Mouse (Mus musculus) heart, postnatal 4 days (tissue): ENCODE results near the gene Auts2. TPM values are rescaled to one million over a fixed set of nuclear protein-coding genes. Genes with fewer than 3 reads are reported as not detected.

Experiments used
- DNase-seq: peaks from one replicate; pipeline ENCODE4 v3.0.0; 2021
- total RNA-seq, 2 experiments: library from RNA; stranded (reverse); gene quantifications; 2 replicates each; pipeline ENCODE4 v1.2.3; 2021

The Auts2 gene
- total RNA-seq, 2 experiments from 2014 or later, result 49.0 to 51.4 TPM

DNA sequence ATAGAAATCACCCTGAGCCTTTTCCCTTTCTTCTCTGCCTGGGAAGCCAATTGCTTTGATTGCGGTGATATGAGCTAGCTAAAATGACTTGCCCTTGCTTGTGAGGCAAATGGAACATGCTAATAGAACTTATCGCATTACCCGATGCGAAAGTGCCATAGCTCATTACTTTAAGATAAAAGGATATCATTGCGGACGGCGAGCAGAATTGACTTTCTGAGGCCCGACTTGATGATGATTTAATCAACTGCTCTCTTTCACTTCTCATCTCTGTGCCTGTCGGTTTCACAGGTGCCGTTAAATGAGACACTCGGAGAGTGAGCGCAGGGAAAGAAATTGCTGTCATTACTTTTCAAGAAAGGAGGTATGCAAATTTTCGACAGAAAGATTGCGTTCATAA, 762.1 kb downstream of the Auts2 start:
- DNase-seq, result no peak

DNA sequence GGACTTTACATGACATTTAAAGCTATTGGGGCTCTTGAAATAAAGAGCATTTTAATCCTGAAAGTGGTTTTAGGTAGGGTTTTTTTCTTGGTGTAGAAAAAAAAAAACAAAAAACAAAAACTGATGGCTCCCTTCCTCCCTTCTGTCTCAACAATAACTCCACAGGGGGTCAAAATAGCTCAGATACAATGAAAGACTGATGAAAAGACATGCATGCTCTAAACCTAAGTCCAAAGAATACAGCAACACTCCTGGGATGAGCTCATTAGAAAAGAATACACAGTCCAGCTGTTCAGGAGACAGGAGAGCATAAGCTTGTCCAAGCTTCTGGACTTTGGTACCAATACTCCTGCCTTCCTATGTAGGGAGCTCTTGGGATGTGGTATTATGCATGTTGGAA, 764.0 kb downstream of the Auts2 start:
- DNase-seq, result no peak

- DNase-seq, result no peak
Observed at GRCm38 (mm10) chr5:131775672-131776071, 767.5 kb downstream of the Auts2 start.

DNA sequence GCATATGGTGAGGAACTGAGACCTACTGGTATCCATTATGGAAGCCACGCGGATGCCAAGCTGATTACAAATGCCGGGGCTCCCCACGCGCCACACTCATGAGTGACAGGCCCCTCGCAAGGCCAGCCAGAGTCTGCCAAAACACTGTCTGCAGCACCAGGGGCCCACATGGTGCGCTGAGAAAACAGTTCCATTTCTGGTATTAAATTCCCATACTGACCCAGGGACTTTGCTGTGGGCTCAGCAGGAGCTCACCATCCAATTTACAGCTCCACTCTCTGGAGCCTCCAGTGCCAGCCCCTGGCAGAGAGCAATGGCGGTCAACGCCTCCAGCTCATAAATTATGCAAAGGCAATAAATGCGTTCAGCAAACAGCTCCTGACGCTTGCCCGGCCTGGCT, 767.9 kb downstream of the Auts2 start:
- DNase-seq, result no peak

- DNase-seq, result no peak
Observed at GRCm38 (mm10) chr5:131774792-131775191, 768.4 kb downstream of the Auts2 start.

- DNase-seq, result no peak
Observed at GRCm38 (mm10) chr5:131772616-131773015, 770.5 kb downstream of the Auts2 start.

GRCm38 (mm10) chr5:131769273-131769672, 773.9 kb downstream of the Auts2 start:
- DNase-seq, result no peak

DNA sequence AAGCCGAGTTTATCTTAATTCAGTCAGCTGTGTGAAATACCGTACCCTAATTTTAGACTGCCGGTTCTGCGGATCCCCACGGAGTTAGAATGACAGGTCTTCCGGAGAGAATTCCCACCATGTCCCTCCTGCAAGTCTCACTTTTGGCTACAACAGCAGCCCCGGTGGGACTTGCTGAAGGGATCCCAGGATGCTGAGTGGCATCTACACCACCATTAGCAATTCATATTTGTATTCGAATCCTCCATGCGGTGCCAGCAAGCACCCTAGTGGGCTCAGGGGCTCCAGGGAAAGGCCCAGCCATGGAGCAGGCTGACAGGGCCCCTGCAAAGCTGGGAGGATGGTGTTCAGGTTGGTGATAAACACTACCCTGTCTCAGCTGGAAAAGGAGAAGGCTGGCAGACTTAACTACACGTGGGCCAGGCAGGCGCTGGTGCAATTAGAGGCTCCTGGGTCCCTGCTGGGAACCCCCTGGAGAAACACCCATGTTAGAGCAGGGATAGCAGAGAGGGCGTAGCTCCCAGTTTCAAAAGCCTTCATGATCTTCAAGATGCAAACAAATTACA, 775.4 kb downstream of the Auts2 start:
- DNase-seq, result no peak

- no peak for DNase-seq
Observed at GRCm38 (mm10) chr5:131767176-131767575, 776.0 kb downstream of the Auts2 start.

- no peak for DNase-seq
Observed at GRCm38 (mm10) chr5:131759432-131759831, 783.7 kb downstream of the Auts2 start.

DNA sequence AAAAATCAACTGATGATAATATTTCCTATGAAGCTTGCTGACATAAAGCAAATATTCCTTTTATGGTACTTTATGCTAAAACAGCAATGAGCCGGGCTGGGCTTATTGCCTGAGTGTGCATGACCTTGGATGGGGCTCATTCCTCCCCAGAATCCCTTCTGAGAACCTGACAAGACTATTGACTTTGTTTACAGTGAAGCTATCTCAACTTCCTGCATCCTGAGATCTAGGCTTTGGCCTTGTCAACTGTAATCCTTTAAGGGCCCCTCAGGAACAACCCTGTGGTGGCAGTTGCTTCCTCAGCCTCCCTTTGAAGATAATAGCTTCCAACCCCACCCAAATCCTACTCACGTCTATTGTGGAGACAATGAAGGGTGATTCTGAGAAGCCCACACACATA, 792.8 kb downstream of the Auts2 start:
- DNase-seq, result no peak

GRCm38 (mm10) chr5:131749211-131749610, 793.9 kb downstream of the Auts2 start:
- DNase-seq, result peak; percentile 13

DNA sequence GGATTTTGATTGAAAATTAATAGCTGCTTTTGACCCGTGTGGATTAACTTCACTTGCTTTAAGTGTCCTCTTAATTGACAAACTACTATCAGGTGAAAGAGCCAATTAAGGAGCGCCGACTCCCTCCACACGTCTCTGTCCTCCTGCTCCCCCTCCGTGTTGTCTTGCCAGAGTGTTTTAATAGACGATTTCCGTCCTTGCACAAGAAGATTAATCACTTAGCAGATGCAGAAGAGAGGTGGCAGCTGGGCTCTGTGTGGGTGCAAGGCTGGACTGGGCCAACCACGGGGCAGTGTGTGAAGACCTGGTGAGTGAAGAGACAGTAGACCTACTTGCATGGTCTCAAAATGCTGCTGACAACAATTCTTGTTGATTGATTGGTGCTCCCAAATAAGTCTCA, 800.1 kb downstream of the Auts2 start:
- DNase-seq, result no peak

DNA sequence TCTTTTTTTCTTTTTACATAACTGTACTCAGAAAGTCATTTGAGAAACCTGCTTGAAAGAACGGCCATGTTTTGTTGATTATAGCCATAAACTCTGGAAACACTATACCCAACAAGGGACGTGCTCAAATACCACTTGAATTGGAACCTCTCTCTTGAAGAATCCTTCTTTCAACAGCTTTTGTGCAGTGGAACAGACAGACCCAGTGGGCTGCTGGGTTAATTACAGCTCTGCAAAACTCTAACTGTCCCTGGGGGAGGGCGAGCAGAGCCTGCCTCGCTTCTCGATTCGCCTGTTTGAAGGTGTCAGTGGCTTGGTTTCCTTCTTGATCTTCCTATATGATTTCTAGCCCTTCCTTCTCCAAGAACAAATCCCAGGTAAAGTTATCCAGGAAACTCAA, 805.7 kb downstream of the Auts2 start:
- no peak for DNase-seq

DNA sequence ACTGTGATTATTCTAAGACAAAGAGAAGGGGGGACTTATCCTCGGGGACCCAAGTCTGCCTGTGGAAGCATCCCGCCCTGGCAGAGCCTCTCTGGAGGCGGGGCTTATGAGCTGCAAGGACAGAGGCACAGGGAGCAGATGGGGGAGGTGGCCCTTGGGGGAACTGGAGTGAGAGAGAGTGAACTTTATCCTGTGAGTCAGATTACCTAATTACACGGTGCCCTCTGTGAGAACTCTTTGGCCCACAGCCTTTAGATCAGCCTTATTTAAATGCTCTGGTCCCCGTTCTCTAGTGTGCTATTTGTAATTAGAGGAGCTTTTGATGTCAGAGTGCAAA, 809.9 kb downstream of the Auts2 start:
- peak; percentile 27 for DNase-seq

DNA sequence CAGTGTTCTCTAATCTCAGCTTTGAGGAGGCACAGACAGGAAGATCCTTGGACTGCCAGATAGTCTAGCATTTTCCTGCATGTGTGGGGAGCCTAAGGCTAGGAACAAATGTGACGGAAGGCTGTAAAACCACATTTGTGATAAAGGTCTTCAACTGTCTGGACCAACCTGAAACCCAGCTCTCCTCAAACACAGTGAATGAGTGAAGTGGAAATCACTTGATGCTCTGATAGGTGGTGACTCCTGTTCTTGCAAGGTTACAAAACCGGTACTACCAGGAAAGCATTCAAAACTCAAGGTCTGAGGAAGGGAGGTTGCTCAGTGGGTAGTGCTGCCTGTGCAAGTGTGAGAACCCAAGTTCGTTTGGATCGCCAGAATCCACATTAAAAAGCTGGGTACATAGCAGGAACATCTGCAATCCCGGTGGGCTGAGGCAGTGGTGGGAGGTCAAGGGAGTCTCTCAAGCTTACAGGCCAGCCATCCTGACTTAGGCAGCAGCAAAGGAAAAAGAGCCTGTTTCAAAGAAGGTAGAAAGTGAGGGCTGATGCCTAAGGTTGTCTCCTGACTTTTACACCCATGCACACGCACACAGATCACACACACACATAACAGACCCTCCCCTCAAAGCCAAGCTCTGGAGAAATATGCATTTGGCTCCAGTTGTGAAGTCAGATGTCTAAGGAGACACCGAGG, 810.4 kb downstream of the Auts2 start:
- DNase-seq, result no peak

- no peak for DNase-seq
Observed at GRCm38 (mm10) chr5:131729456-131729855, 813.7 kb downstream of the Auts2 start.

DNA sequence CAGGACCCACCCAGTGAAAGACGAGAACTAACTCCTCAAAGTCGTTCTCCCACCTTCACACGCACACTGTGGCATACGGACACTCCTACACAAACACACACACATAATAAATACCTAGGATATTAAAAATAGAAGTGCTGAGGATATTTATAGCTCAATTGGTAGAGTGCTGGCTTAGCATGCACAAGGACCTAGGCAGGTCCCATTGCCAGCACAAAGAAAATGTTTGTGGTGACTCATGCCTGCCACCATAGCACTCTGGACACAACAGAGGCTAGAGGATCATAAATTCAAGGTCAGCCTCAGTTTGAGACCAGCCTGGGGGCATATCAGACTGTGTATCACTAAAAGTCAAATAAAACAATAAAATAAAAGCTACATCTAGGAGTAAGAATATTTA, 815.2 kb downstream of the Auts2 start:
- peak; percentile 13 for DNase-seq

DNA sequence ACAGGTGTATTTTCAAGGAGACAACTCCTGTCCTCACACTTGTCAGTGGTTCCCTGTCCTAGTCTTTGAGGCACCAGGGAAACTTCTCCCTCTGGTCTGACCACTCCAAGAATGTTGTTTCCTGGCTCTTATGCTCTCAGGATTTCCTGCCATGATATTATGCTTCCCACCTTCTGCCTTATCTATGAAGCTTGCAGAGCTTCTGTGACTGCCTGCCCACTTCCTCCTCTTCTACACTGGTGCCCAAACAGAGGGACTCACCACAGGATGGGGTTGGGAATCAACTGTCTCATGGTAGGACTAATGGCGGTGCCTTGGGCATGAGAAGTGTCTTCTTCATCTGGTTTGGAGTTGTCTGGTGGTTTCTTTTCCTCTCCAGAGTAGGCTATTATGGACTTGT, 818.6 kb downstream of the Auts2 start:
- DNase-seq, result no peak

GRCm38 (mm10) chr5:131722791-131723190, 820.4 kb downstream of the Auts2 start:
- no peak for DNase-seq

- DNase-seq, result no peak
Observed at GRCm38 (mm10) chr5:131722361-131722760, 820.8 kb downstream of the Auts2 start.

DNA sequence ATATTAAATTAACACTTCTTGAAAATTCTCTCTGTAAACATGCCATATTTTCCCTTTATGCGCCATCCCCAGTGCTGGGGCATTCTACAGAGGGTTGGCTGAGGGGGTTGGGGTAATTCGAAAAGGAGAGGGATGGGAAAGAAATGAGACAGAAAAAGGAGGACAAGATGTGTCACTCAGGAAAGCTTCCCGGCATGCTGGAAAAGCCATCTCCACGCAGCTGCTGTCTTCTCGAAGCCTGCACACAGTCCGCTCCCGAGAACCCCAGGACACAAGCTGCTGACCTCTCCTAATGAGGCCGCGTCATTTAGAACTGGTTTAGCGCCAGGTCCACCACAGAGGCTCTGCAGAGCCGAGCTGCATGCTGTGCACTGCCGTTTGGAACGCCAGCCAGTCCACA, 825.1 kb downstream of the Auts2 start:
- no peak for DNase-seq

DNA sequence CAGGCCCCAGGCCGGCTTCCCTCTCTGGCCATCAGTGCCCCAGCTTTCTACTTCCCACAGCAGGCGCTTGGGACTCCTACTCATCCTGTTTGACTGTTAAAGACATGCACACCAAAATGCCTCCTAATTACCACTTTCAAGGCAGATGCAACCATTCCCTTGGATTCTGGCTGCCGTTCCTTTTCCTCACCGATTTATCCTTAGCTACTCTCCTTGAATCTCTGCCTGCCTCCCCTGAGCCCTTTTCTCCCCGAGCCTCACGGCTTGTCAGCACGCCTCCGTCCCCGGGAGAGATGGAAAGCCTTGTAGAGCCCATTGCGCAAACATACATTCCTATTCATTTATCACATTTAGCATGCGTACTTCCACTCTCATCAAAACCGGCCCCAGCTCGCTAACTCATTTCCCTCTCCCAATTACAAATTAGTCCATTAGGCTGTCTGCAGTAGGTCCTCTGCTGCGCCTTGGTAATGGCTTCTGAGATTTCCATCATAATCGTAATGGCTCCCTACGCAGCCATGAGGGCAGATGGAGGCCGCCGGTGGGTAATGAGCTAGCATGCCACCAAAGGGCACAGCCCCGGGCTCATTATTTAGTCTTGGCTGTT, 825.7 kb downstream of the Auts2 start:
- DNase-seq, result no peak

DNA sequence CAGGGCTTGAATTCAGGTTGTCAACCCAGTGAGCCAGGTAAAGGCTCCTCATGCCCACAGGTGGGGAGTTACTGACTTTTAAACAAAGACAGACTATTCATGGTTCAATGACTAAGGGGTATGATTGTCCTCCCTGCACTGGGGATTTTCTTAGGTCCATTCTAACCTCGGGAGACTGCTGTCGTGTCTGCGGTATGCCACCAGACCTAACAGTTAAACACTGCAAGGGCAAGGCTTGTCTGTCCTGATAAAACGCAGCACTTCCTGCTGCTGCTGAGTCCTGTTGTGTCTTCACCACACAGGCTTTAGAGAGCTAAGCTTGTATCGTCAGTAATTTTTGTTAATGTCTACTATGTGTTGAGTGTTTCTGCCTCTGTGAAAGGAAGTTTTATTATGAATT, 828.2 kb downstream of the Auts2 start:
- DNase-seq, result no peak
